Mouse (Mus musculus): ENCODE measurements around the gene Nav3.
"Not testable (repeated sequence)": the region's sequence is repeated elsewhere in the genome, so short reads cannot be mapped to it uniquely, and the experiment has no call there.

The Nav3 gene

GRCm38 (mm10) chr10:110383506-110384229 is 72.3 kb downstream of the Nav3 start:
- in situ Hi-C loops (cut with MseI, MboI): not testable (repeated sequence)

GRCm38 (mm10) chr10:110380792-110381191 is 75.2 kb downstream of the Nav3 start:
- in situ Hi-C loops (cut with MseI, MboI): no loop called here

- in situ Hi-C loops (cut with MseI, MboI): no loop called here
Observed at GRCm38 (mm10) chr10:110372724-110373455, 83.1 kb downstream of the Nav3 start.

GRCm38 (mm10) chr10:110352148-110352547 is 103.9 kb downstream of the Nav3 start:
- in situ Hi-C loops (cut with MseI, MboI): no loop called here

GRCm38 (mm10) chr10:110330030-110330429 is 126.0 kb downstream of the Nav3 start:
- in situ Hi-C loops (cut with MseI, MboI): no loop called here

- in situ Hi-C loops (cut with MseI, MboI): no loop called here
Observed at GRCm38 (mm10) chr10:110329629-110330028, 126.4 kb downstream of the Nav3 start.

- in situ Hi-C loops (cut with MseI, MboI): no loop called here
Observed at GRCm38 (mm10) chr10:110322082-110322632, 133.8 kb downstream of the Nav3 start.

- in situ Hi-C loops (cut with MseI, MboI): no loop called here
Observed at GRCm38 (mm10) chr10:110317275-110317674, 138.7 kb downstream of the Nav3 start.

- in situ Hi-C loops (cut with MseI, MboI): no loop called here
Observed at GRCm38 (mm10) chr10:110314525-110314924, 141.5 kb downstream of the Nav3 start.

GRCm38 (mm10) chr10:110313959-110314358 is 142.0 kb downstream of the Nav3 start:
- in situ Hi-C loops (cut with MseI, MboI): no loop called here

- in situ Hi-C loops (cut with MseI, MboI): no loop called here
Observed at GRCm38 (mm10) chr10:110309511-110309910, 146.5 kb downstream of the Nav3 start.

- in situ Hi-C loops (cut with MseI, MboI): no loop called here
Observed at GRCm38 (mm10) chr10:110305609-110306008, 150.4 kb downstream of the Nav3 start.

- in situ Hi-C loops (cut with MseI, MboI): no loop called here
Observed at GRCm38 (mm10) chr10:110290016-110290623, 165.9 kb downstream of the Nav3 start.

- in situ Hi-C loops (cut with MseI, MboI): no loop called here
Observed at GRCm38 (mm10) chr10:110283879-110284278, 172.1 kb downstream of the Nav3 start.

GRCm38 (mm10) chr10:110272818-110273217 is 183.2 kb downstream of the Nav3 start:
- in situ Hi-C loops (cut with MseI, MboI): no loop called here

- in situ Hi-C loops (cut with MseI, MboI): no loop called here
Observed at GRCm38 (mm10) chr10:110270561-110270960, 185.4 kb downstream of the Nav3 start.

GRCm38 (mm10) chr10:110242128-110242561 is 213.9 kb downstream of the Nav3 start:
- in situ Hi-C loops (cut with MseI, MboI): no loop called here

- in situ Hi-C loops (cut with MseI, MboI): no loop called here
Observed at GRCm38 (mm10) chr10:110240667-110241066, 215.3 kb downstream of the Nav3 start.

- in situ Hi-C loops (cut with MseI, MboI): no loop called here
Observed at GRCm38 (mm10) chr10:110233307-110233930, 222.6 kb downstream of the Nav3 start.

- in situ Hi-C loops (cut with MseI, MboI): no loop called here
Observed at GRCm38 (mm10) chr10:110206411-110206810, 249.6 kb downstream of the Nav3 start.

- in situ Hi-C loops (cut with MseI, MboI): no loop called here
Observed at GRCm38 (mm10) chr10:110204121-110204697, 251.8 kb downstream of the Nav3 start.

All from mouse trophoblast stem cell (cell line).